Mouse (Mus musculus) left cerebral cortex, postnatal 14 days (tissue): Measurements from ENCODE around the gene Rufy4. TPM values are rescaled to one million over a fixed set of nuclear protein-coding genes. Genes with fewer than 3 reads are reported as not detected.
"Not testable (repeated sequence)": the region's sequence is repeated elsewhere in the genome, so short reads cannot be mapped to it uniquely, and the experiment has no call there.

Experiments
- DNase-seq, 2 experiments: peaks; one replicate each; pipeline ENCODE4 v3.0.0; 2021 to 2022; ENCODE audit warnings: low spot score in 2 of 2, mixed read lengths in 1 of 2
- intact Hi-C: fragments of 180-260 bp; cut with DNase I; formaldehyde crosslinking; loops from one replicate; pipeline ENCODE4 v1.15.1; 2025
- total RNA-seq, 2 experiments: library from RNA; stranded (reverse); gene quantifications; 2 replicates each; pipeline ENCODE4 v1.2.3; 2021

Gene Rufy4
- total RNA-seq, 2 experiments from 2014 or later, result 0.17 TPM; not detected in 1

GRCm38 (mm10) chr1:74133954-74134353, 8.6 kb downstream of the Rufy4 start:
- intact Hi-C loops, result no loop called here
- peak in 1 of 2 experiments; percentile 17 for DNase-seq

GRCm38 (mm10) chr1:74135326-74135950, 10.1 kb downstream of the Rufy4 start:
- intact Hi-C loops, result no loop called here
- DNase-seq, result no peak

GRCm38 (mm10) chr1:74139415-74139814, 14.1 kb downstream of the Rufy4 start:
- DNase-seq, result peak in 1 of 2 experiments; percentile 30

GRCm38 (mm10) chr1:74141781-74142180, 16.4 kb downstream of the Rufy4 start:
- no peak for DNase-seq
- intact Hi-C loops, result no loop called here

More at GRCm38 (mm10) chr1:74139415-74139814, 14.1 kb downstream of the Rufy4 start:
- intact Hi-C loops, result no loop called here

GRCm38 (mm10) chr1:74149106-74149885, 24.0 kb downstream of the Rufy4 start:
- intact Hi-C loops, result no loop called here
- DNase-seq, result no peak

- intact Hi-C loops, result no loop called here
Observed at GRCm38 (mm10) chr1:74150101-74150500, 24.8 kb downstream of the Rufy4 start.

GRCm38 (mm10) chr1:74151091-74151490, 25.8 kb downstream of the Rufy4 start:
- intact Hi-C loops, result no loop called here
- no peak for DNase-seq

More at GRCm38 (mm10) chr1:74150101-74150500, 24.8 kb downstream of the Rufy4 start:
- DNase-seq, result no peak

- no peak for DNase-seq
- intact Hi-C loops, result no loop called here
Observed at GRCm38 (mm10) chr1:74153461-74154184, 28.3 kb downstream of the Rufy4 start, which contains the start of gene Cxcr2. Cxcr2 (plus strand) TSS chr1:74153989.

GRCm38 (mm10) chr1:74155435-74156012, 30.2 kb downstream of the Rufy4 start:
- no peak for DNase-seq
- intact Hi-C loops, result no loop called here

GRCm38 (mm10) chr1:74156381-74156910, 31.1 kb downstream of the Rufy4 start:
- intact Hi-C loops, result no loop called here
- no peak for DNase-seq

GRCm38 (mm10) chr1:74159613-74160012, 34.3 kb downstream of the Rufy4 start:
- intact Hi-C loops, result not testable (repeated sequence)

GRCm38 (mm10) chr1:74160036-74160435, 34.7 kb downstream of the Rufy4 start:
- intact Hi-C loops, result no loop called here
- DNase-seq, result no peak

More at GRCm38 (mm10) chr1:74159613-74160012, 34.3 kb downstream of the Rufy4 start:
- not testable (repeated sequence) for DNase-seq

GRCm38 (mm10) chr1:74167136-74167535, 41.8 kb downstream of the Rufy4 start:
- intact Hi-C loops, result no loop called here

GRCm38 (mm10) chr1:74169721-74170120, 44.4 kb downstream of the Rufy4 start:
- intact Hi-C loops, result no loop called here
- no peak for DNase-seq

More at GRCm38 (mm10) chr1:74167136-74167535, 41.8 kb downstream of the Rufy4 start:
- no peak for DNase-seq

- DNase-seq, result no peak
- intact Hi-C loops, result no loop called here
Observed at GRCm38 (mm10) chr1:74172722-74173121, 47.4 kb downstream of the Rufy4 start.

- DNase-seq, result no peak
- intact Hi-C loops, result no loop called here
Observed at GRCm38 (mm10) chr1:74175731-74176130, 50.4 kb downstream of the Rufy4 start.

- DNase-seq, result no peak
- intact Hi-C loops, result no loop called here
Observed at GRCm38 (mm10) chr1:74178618-74179017, 53.3 kb downstream of the Rufy4 start.

- intact Hi-C loops, result no loop called here
- no peak for DNase-seq
Observed at GRCm38 (mm10) chr1:74179624-74180408, 54.5 kb downstream of the Rufy4 start.

- intact Hi-C loops, result no loop called here
- DNase-seq, result no peak
Observed at GRCm38 (mm10) chr1:74181462-74181861, 56.1 kb downstream of the Rufy4 start.
